Mouse (Mus musculus) kidney, embryonic 15.5 days (tissue): ENCODE results near the gene Abcb11. TPM values are rescaled to one million over a fixed set of nuclear protein-coding genes. Genes with fewer than 3 reads are reported as not detected.
"Not testable (repeated sequence)": the region's sequence is repeated elsewhere in the genome, so short reads cannot be mapped to it uniquely, and the experiment has no call there.

ENCODE experiments used
- ATAC-seq: fragments of 200-750 bp; cut with Nextera tagmentation; replicated peaks from 2 replicates; pipeline ENCODE4 v1.8.0; 2017; ENCODE audit warnings: moderate TSS enrichment; ENCODE audit not compliant: low FRiP score
- H3K27ac ChIP-seq: fragments of 300-500 bp; sonication (generic); 2 replicates; pipeline ENCODE4 v1.5.1; 2015; ENCODE audit warnings: mild to moderate bottlenecking, inconsistent platforms
- H3K27me3 ChIP-seq: fragments of 300-500 bp; sonication (generic); 2 replicates; pipeline ENCODE4 v1.6.1; 2015; ENCODE audit warnings: inconsistent platforms
- H3K36me3 ChIP-seq: fragments of 300-500 bp; sonication (generic); 2 replicates; pipeline ENCODE4 v1.6.1; 2015; ENCODE audit warnings: inconsistent platforms
- H3K4me1 ChIP-seq: fragments of 300-500 bp; sonication (generic); 2 replicates; pipeline ENCODE4 v1.6.1; 2015; ENCODE audit warnings: inconsistent platforms
- H3K4me2 ChIP-seq: fragments of 300-500 bp; sonication (generic); 2 replicates; pipeline ENCODE4 v1.6.1; 2015; ENCODE audit warnings: moderate library complexity, mild to moderate bottlenecking, inconsistent platforms
- H3K4me3 ChIP-seq: fragments of 300-500 bp; sonication (generic); replicated peaks from 2 replicates; pipeline ENCODE4 v1.5.1; 2015; ENCODE audit warnings: mild to moderate bottlenecking, inconsistent platforms
- H3K9ac ChIP-seq: fragments of 300-500 bp; sonication (generic); 2 replicates; pipeline ENCODE4 v1.6.1; 2015; ENCODE audit warnings: mild to moderate bottlenecking, inconsistent platforms
- H3K9me3 ChIP-seq: fragments of 300-500 bp; sonication (generic); replicated peaks from 2 replicates; pipeline ENCODE4 v1.6.1; 2016; ENCODE audit warnings: inconsistent platforms
- WGBS: fragments of 180-500 bp; shearing (Covaris S2); methylation state at CpG from one replicate; pipeline ENCODE4 v1.1.7; 2015; ENCODE audit warnings: mixed read lengths; 5-methylcytosine and 5-hydroxymethylcytosine counted together
- polyA plus RNA-seq: library from polyadenylated mRNA; unstranded; fragments of >200 nt; fragmentation: Nextera tagmentation; extraction: Ambion mirVana; gene quantifications from 2 replicates; pipeline ENCODE4 v1.2.1, GENCODE M21; 2015

Abcb11 gene
- polyA plus RNA-seq, 1 experiment from 2014 or later, result 0.14 TPM

GRCm38 (mm10) chr2:69328509-69329163 is 13.8 kb downstream of the Abcb11 start:
- ATAC-seq, result no peak
- WGBS, result 91% methylated on average over 5 of the region's 5 CpGs
- H3K27ac ChIP-seq, result no peak overlapping the region

GRCm38 (mm10) chr2:69324881-69325660 is 17.3 kb downstream of the Abcb11 start:
- no peak for ATAC-seq

More at GRCm38 (mm10) chr2:69328509-69329163, 13.8 kb downstream of the Abcb11 start:
- no peak overlapping the region for H3K9ac ChIP-seq
- H3K9me3 ChIP-seq, result no peaks in the 10 kb centered on the region
- no peak overlapping the region for H3K4me2 ChIP-seq
- H3K4me1 ChIP-seq, result no peaks in the 10 kb centered on the region
- H3K27me3 ChIP-seq, result no peaks in the 10 kb centered on the region
- H3K36me3 ChIP-seq, result no peaks in the 10 kb centered on the region
- no peak overlapping the region for H3K4me3 ChIP-seq

GRCm38 (mm10) chr2:69323018-69323417 is 19.4 kb downstream of the Abcb11 start:
- WGBS, result 89% methylated on average over 4 of the region's 4 CpGs
- Histone ChIP-seq H3K9me3 (no peaks in the 10 kb centered on the region), H3K27ac (no peak overlapping the region), H3K27me3 (no peaks in the 10 kb centered on the region), H3K36me3 (no peaks in the 10 kb centered on the region), H3K9ac (no peak overlapping the region), H3K4me2 (no peak overlapping the region), H3K4me3 (no peak overlapping the region), H3K4me1 (no peaks in the 10 kb centered on the region)
- ATAC-seq, result no peak

More at GRCm38 (mm10) chr2:69324881-69325660, 17.3 kb downstream of the Abcb11 start:
- 88% methylated on average over 5 of the region's 5 CpGs for WGBS
- H3K4me2 ChIP-seq, result no peak overlapping the region
- H3K9me3 ChIP-seq, result no peaks in the 10 kb centered on the region
- no peak overlapping the region for H3K27ac ChIP-seq
- no peaks in the 10 kb centered on the region for H3K36me3 ChIP-seq
- H3K4me1 ChIP-seq, result no peaks in the 10 kb centered on the region
- H3K9ac ChIP-seq, result no peak overlapping the region
- H3K4me3 ChIP-seq, result no peak overlapping the region
- no peaks in the 10 kb centered on the region for H3K27me3 ChIP-seq

- H3K27ac ChIP-seq, result no peak overlapping the region
- no peak for ATAC-seq
- WGBS, result 78% methylated on average over 5 of the region's 5 CpGs
- no peaks in the 10 kb centered on the region for H3K9me3 ChIP-seq
- no peaks in the 10 kb centered on the region for H3K36me3 ChIP-seq
- H3K4me2 ChIP-seq, result no peak overlapping the region
- H3K27me3 ChIP-seq, result no peaks in the 10 kb centered on the region
- H3K4me1 ChIP-seq, result no peaks in the 10 kb centered on the region
- H3K4me3 ChIP-seq, result no peak overlapping the region
- no peak overlapping the region for H3K9ac ChIP-seq
These were observed 21.0 kb downstream of the Abcb11 start for GRCm38 (mm10) chr2:69321457-69321856.

- ATAC-seq, result no peak
- H3K9ac ChIP-seq, result no peak overlapping the region
- 97% methylated on average over 4 of the region's 4 CpGs for WGBS
- no peaks in the 10 kb centered on the region for H3K4me1 ChIP-seq
- no peak overlapping the region for H3K27ac ChIP-seq
- no peaks in the 10 kb centered on the region for H3K27me3 ChIP-seq
- H3K9me3 ChIP-seq, result no peaks in the 10 kb centered on the region
- H3K4me3 ChIP-seq, result no peak overlapping the region
- H3K4me2 ChIP-seq, result no peak overlapping the region
- H3K36me3 ChIP-seq, result no peaks in the 10 kb centered on the region
These were observed 31.1 kb downstream of the Abcb11 start for GRCm38 (mm10) chr2:69311337-69311736.

- H3K4me3 ChIP-seq, result no peak overlapping the region
- no peaks in the 10 kb centered on the region for H3K9me3 ChIP-seq
- H3K4me1 ChIP-seq, result no peaks in the 10 kb centered on the region
- no peak overlapping the region for H3K4me2 ChIP-seq
- H3K27me3 ChIP-seq, result no peaks in the 10 kb centered on the region
- WGBS, result 64% methylated on average over 6 of the region's 6 CpGs
- H3K27ac ChIP-seq, result no peak overlapping the region
- no peak for ATAC-seq
- H3K36me3 ChIP-seq, result no peaks in the 10 kb centered on the region
- H3K9ac ChIP-seq, result no peak overlapping the region
These were observed 34.3 kb downstream of the Abcb11 start for GRCm38 (mm10) chr2:69308136-69308535.

- H3K9me3 ChIP-seq, ATAC-seq, H3K9ac ChIP-seq, H3K27me3 ChIP-seq, H3K4me1 ChIP-seq, H3K27ac ChIP-seq, H3K4me3 ChIP-seq, H3K36me3 ChIP-seq, H3K4me2 ChIP-seq: not testable (repeated sequence)
- 88% methylated on average over 6 of the region's 6 CpGs for WGBS
These were observed 41.8 kb downstream of the Abcb11 start for GRCm38 (mm10) chr2:69300568-69300967.

GRCm38 (mm10) chr2:69294508-69294907 is 47.9 kb downstream of the Abcb11 start:
- no peak overlapping the region for H3K4me2 ChIP-seq
- H3K36me3 ChIP-seq, result no peaks in the 10 kb centered on the region
- no peaks in the 10 kb centered on the region for H3K27me3 ChIP-seq
- no peak for ATAC-seq
- H3K4me3 ChIP-seq, result no peak overlapping the region
- H3K9ac ChIP-seq, result no peak overlapping the region
- H3K27ac ChIP-seq, result no peak overlapping the region
- no peaks in the 10 kb centered on the region for H3K4me1 ChIP-seq
- no peaks in the 10 kb centered on the region for H3K9me3 ChIP-seq

GRCm38 (mm10) chr2:69288989-69289388 is 53.4 kb downstream of the Abcb11 start:
- 64% methylated on average over 5 of the region's 5 CpGs for WGBS

GRCm38 (mm10) chr2:69275875-69276274 is 66.5 kb downstream of the Abcb11 start:
- H3K27me3 ChIP-seq, result no peaks in the 10 kb centered on the region
- 2% methylated on average over 1 of the region's 1 CpGs for WGBS
- ATAC-seq, result peak; percentile 60; the same call in 1 of the 2 replicates
- H3K27ac ChIP-seq, result no peak overlapping the region
- H3K9me3 ChIP-seq, result no peaks in the 10 kb centered on the region
- no peak overlapping the region for H3K4me3 ChIP-seq
- H3K9ac ChIP-seq, result no peak overlapping the region
- no peak overlapping the region for H3K4me2 ChIP-seq
- no peaks in the 10 kb centered on the region for H3K4me1 ChIP-seq
- no peaks in the 10 kb centered on the region for H3K36me3 ChIP-seq

More at GRCm38 (mm10) chr2:69288989-69289388, 53.4 kb downstream of the Abcb11 start:
- no peak for ATAC-seq
- H3K36me3 ChIP-seq, result no peaks in the 10 kb centered on the region
- H3K9me3 ChIP-seq, result no peaks in the 10 kb centered on the region
- H3K9ac ChIP-seq, result no peak overlapping the region
- H3K27me3 ChIP-seq, result no peaks in the 10 kb centered on the region
- H3K4me1 ChIP-seq, result no peaks in the 10 kb centered on the region
- no peak overlapping the region for H3K27ac ChIP-seq
- no peak overlapping the region for H3K4me3 ChIP-seq
- no peak overlapping the region for H3K4me2 ChIP-seq

GRCm38 (mm10) chr2:69264069-69264618 is 78.3 kb downstream of the Abcb11 start:
- Histone ChIP-seq H3K9ac (no peak overlapping the region), H3K4me1 (no peaks in the 10 kb centered on the region), H3K4me3 (no peak overlapping the region), H3K4me2 (no peak overlapping the region), H3K36me3 (no peaks in the 10 kb centered on the region), H3K9me3 (no peaks in the 10 kb centered on the region), H3K27me3 (no peaks in the 10 kb centered on the region), H3K27ac (no peak overlapping the region)
- peak; percentile 70 for ATAC-seq

GRCm38 (mm10) chr2:69248221-69248755 is 94.1 kb downstream of the Abcb11 start:
- Histone ChIP-seq H3K4me2 (no peak overlapping the region), H3K9ac (no peak overlapping the region), H3K36me3 (no peaks in the 10 kb centered on the region), H3K4me3 (no peak overlapping the region), H3K27ac (no peak overlapping the region), H3K9me3 (no peaks in the 10 kb centered on the region), H3K4me1 (peaks cover 4% of the 10 kb centered on the region; the same call in 1 of the 2 replicates), H3K27me3 (no peaks in the 10 kb centered on the region)
- WGBS, result 62% methylated on average over 16 of the region's 16 CpGs
- ATAC-seq, result no peak
